Mouse (Mus musculus): ENCODE data around the gene Gpr39. TPM values are rescaled to one million over a fixed set of nuclear protein-coding genes. Genes with fewer than 3 reads are reported as not detected.
A peak's percentile ranks its signal among the peaks of the same experiment; 100 is the strongest.

The Gpr39 gene
- polyA plus RNA-seq, 1 experiment = 7.6 TPM

DNA sequence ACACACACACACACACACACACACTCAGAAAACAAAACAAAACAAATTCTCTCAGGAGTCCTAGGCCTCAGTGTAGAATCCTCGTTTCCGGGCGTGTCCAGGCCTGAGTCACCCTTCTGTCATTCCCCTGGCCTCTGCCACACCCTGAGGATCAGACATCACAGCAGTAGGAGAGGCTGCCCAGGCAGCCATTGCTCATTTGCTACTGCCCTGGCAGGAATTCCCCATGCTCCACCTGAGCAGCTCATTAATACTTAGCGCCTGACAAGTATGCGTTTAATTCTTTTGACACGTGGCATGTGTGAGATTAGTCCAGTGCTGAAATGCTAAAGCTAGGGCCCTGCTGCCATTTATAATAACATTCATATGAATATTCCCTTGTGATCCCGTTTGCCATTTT lies 25.0 kb downstream of the Gpr39 start:
- Histone ChIP-seq H3ac (ENCODE audit: control insufficient read depth, insufficient read length, low read depth) (no peak overlapping the region), H3K79me3 (ENCODE audit: low read depth) (peaks cover 11% of the 10 kb centered on the region), H3K27me3 (ENCODE audit: control insufficient read depth, insufficient read depth, insufficient read length) (no peaks in the 10 kb centered on the region), H3K36me3 (ENCODE audit: control insufficient read depth, insufficient read depth) (no peaks in the 10 kb centered on the region), H3K4me3 (ENCODE audit: insufficient read depth, poor library complexity, severe bottlenecking) (no peak overlapping the region), H3K79me2 (ENCODE audit: control insufficient read depth, insufficient read depth) (peaks cover 33% of the 10 kb centered on the region)
- TF ChIP-seq CTCF (IDR thresholded peaks at IDR 0.05; ENCODE audit: control insufficient read depth, insufficient read depth, insufficient read length) (no peak), FOSL1 (IDR thresholded peaks at IDR 0.05; ENCODE audit: insufficient read depth, low read length, poor library complexity, severe bottlenecking) (peak; percentile 54)

DNA sequence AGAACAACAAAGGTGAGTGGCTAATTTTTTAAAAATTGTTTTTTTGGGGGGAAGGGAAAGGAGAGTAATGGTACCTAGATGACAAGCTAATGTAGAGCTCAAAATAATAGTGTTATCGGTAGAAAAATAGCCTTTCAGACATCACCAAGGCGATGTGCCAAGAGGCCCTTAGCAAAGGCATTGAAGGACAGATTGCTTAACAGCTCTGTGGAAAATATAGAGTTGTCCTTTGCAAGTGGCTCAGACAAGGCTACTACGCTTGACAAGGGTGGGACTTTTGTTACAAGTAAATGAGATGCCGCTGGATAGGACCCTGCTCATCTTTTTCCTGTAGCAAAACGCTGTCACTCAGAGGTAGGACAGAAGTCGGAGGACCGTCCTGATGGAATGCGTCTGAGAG lies 25.5 kb downstream of the Gpr39 start:
- H3K4me3 ChIP-seq (ENCODE audit: insufficient read depth, poor library complexity, severe bottlenecking) = no peak overlapping the region
- H3K27me3 ChIP-seq (ENCODE audit: control insufficient read depth, insufficient read depth, insufficient read length) = no peaks in the 10 kb centered on the region
- peaks cover 28% of the 10 kb centered on the region for H3K79me2 ChIP-seq (ENCODE audit: control insufficient read depth, insufficient read depth)
- H3K36me3 ChIP-seq (ENCODE audit: control insufficient read depth, insufficient read depth) = no peaks in the 10 kb centered on the region
- peaks cover 8% of the 10 kb centered on the region for H3K79me3 ChIP-seq (ENCODE audit: low read depth)
- H3ac ChIP-seq (ENCODE audit: control insufficient read depth, insufficient read length, low read depth) = no peak overlapping the region
- TF ChIP-seq CTCF (IDR thresholded peaks at IDR 0.05; ENCODE audit: control insufficient read depth, insufficient read depth, insufficient read length) (no peak), MYOG (IDR thresholded peaks at IDR 0.05; ENCODE audit: control insufficient read depth, extremely low read depth, insufficient read length) (no peak), FOSL1 (IDR thresholded peaks at IDR 0.05; ENCODE audit: insufficient read depth, low read length, poor library complexity, severe bottlenecking) (no peak), CEBPB (IDR thresholded peaks at IDR 0.05; ENCODE audit: low read depth) (peak; percentile 17)

DNA sequence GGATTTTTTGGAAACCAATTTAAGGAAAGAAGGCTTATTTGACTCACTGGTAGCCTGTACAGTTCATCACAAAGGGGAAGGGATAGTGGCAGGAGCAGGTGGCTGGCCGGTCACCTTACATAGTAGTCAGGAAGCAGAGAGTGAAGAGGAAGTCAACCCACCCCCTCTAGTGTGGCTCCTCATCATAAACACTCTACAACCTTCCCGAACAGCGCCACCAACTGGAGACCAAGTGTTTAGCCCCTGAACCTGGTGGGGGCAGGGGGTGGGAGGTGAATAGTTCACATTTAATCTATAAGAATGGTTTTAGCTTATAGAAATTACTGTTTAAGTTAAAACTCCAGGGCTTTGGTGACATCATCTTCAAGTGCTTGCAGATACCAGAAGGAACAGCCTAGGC lies 28.6 kb downstream of the Gpr39 start:
- peaks cover 18% of the 10 kb centered on the region for H3K79me2 ChIP-seq (ENCODE audit: control insufficient read depth, insufficient read depth)
- no peaks in the 10 kb centered on the region for H3K27me3 ChIP-seq (ENCODE audit: control insufficient read depth, insufficient read depth, insufficient read length)
- H3K4me3 ChIP-seq (ENCODE audit: insufficient read depth, poor library complexity, severe bottlenecking) = no peak overlapping the region
- H3K79me3 ChIP-seq (ENCODE audit: low read depth) = peaks cover 7% of the 10 kb centered on the region
- TF ChIP-seq FOSL1 (IDR thresholded peaks at IDR 0.05; ENCODE audit: insufficient read depth, low read length, poor library complexity, severe bottlenecking) (no peak), MYOG (IDR thresholded peaks at IDR 0.05; ENCODE audit: control insufficient read depth, extremely low read depth, insufficient read length) (no peak), MAX (IDR thresholded peaks at IDR 0.05) (no peak), CTCF (IDR thresholded peaks at IDR 0.05; ENCODE audit: control insufficient read depth, insufficient read depth, insufficient read length) (no peak), USF1 (IDR thresholded peaks at IDR 0.05; ENCODE audit: low read depth) (no peak), CEBPB (IDR thresholded peaks at IDR 0.05; ENCODE audit: low read depth) (no peak), MYOD1 (IDR thresholded peaks at IDR 0.05; ENCODE audit: control insufficient read depth, insufficient read length, low read depth) (no peak)
- H3ac ChIP-seq (ENCODE audit: control insufficient read depth, insufficient read length, low read depth) = no peak overlapping the region
- H3K36me3 ChIP-seq (ENCODE audit: control insufficient read depth, insufficient read depth) = no peaks in the 10 kb centered on the region

DNA sequence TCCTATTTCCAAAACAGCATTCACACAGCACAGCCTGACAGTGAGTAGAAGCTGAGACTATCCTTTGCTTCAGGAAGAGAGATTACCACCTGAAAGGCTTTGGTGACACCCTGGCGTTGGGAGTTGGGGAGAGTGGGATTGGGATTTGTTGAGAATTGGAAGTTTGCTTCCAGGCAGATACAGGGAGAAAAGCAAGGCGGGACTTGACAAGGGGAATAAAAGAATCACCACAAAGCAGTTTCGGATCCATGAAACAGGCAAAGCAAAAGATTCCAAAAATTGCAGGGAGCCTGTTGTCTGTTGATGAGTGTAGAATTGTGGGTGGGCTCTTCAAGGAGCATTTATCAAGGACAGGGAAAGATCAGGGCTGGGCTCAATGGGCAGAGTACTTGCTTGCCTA lies 38.5 kb downstream of the Gpr39 start:
- H3K36me3 ChIP-seq (ENCODE audit: control insufficient read depth, insufficient read depth) = no peaks in the 10 kb centered on the region
- no peak overlapping the region for H3ac ChIP-seq (ENCODE audit: control insufficient read depth, insufficient read length, low read depth)
- H3K27me3 ChIP-seq (ENCODE audit: control insufficient read depth, insufficient read depth, insufficient read length) = no peaks in the 10 kb centered on the region
- peaks cover 2% of the 10 kb centered on the region for H3K79me3 ChIP-seq (ENCODE audit: low read depth)
- no peak overlapping the region for H3K4me3 ChIP-seq (ENCODE audit: insufficient read depth, poor library complexity, severe bottlenecking)
- no peaks in the 10 kb centered on the region for H3K79me2 ChIP-seq (ENCODE audit: control insufficient read depth, insufficient read depth)
- no peak for TF ChIP-seq CTCF (IDR thresholded peaks at IDR 0.05; ENCODE audit: control insufficient read depth, insufficient read depth, insufficient read length)
- no peak for TF ChIP-seq MYOG (IDR thresholded peaks at IDR 0.05; ENCODE audit: control insufficient read depth, extremely low read depth, insufficient read length)
- TF ChIP-seq USF1 (IDR thresholded peaks at IDR 0.05; ENCODE audit: low read depth) = no peak
- no peak for TF ChIP-seq MAX (IDR thresholded peaks at IDR 0.05)
- TF ChIP-seq FOSL1 (IDR thresholded peaks at IDR 0.05; ENCODE audit: insufficient read depth, low read length, poor library complexity, severe bottlenecking) = no peak
- no peak for TF ChIP-seq CEBPB (IDR thresholded peaks at IDR 0.05; ENCODE audit: low read depth)
- no peak for TF ChIP-seq MYOD1 (IDR thresholded peaks at IDR 0.05; ENCODE audit: control insufficient read depth, insufficient read length, low read depth)

DNA sequence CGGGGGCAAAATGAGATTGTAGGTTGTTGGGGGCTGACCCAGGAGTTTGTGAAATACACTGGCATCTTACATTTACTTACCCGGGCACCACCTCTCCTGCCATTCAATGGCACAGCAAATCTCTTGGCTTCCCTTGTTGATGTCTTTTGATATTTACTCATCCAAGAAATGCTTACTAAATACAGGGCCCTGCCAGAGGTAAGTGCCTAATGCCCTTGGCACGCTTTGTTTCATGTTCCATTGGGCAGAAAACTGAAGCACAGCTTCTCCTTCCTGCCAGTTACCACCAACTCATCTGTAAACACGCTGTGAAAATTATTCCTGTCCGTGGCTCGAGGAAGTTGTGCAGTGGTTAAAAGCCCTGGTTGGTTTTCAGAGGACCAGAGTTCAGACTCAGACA lies 39.4 kb downstream of the Gpr39 start:
- Histone ChIP-seq H3K27me3 (ENCODE audit: control insufficient read depth, insufficient read depth, insufficient read length) (no peaks in the 10 kb centered on the region), H3K79me2 (ENCODE audit: control insufficient read depth, insufficient read depth) (no peaks in the 10 kb centered on the region), H3K4me3 (ENCODE audit: insufficient read depth, poor library complexity, severe bottlenecking) (no peak overlapping the region), H3K36me3 (ENCODE audit: control insufficient read depth, insufficient read depth) (no peaks in the 10 kb centered on the region), H3ac (ENCODE audit: control insufficient read depth, insufficient read length, low read depth) (no peak overlapping the region), H3K79me3 (ENCODE audit: low read depth) (peaks cover 2% of the 10 kb centered on the region)
- TF ChIP-seq MYOG (IDR thresholded peaks at IDR 0.05; ENCODE audit: control insufficient read depth, extremely low read depth, insufficient read length) = no peak
- TF ChIP-seq MYOD1 (IDR thresholded peaks at IDR 0.05; ENCODE audit: control insufficient read depth, insufficient read length, low read depth) = no peak
- TF ChIP-seq CTCF (IDR thresholded peaks at IDR 0.05; ENCODE audit: control insufficient read depth, insufficient read depth, insufficient read length) = no peak
- TF ChIP-seq MAX (IDR thresholded peaks at IDR 0.05) = no peak
- no peak for TF ChIP-seq USF1 (IDR thresholded peaks at IDR 0.05; ENCODE audit: low read depth)
- no peak for TF ChIP-seq CEBPB (IDR thresholded peaks at IDR 0.05; ENCODE audit: low read depth)
- TF ChIP-seq FOSL1 (IDR thresholded peaks at IDR 0.05; ENCODE audit: insufficient read depth, low read length, poor library complexity, severe bottlenecking) = no peak

DNA sequence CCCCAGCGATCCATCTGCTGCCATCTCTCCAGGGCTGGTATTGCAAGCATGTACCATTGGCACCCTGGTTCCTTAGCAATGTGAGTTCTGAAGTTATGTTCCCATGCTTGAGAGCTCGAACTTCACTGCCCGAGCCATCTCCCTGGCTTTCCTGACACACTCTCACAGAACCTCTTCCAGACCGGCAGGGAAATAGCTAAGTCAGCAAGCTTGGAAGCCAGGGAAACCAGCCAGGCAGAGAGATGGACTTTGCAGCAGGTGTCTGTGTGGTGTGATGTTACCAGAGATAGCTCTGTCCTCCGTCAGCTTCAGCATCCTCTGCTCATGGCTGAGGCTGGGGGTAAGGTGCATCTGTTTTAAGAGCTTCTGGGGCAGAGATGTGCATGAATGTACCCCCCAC lies 41.1 kb downstream of the Gpr39 start:
- Histone ChIP-seq H3K36me3 (ENCODE audit: control insufficient read depth, insufficient read depth) (no peaks in the 10 kb centered on the region), H3K79me2 (ENCODE audit: control insufficient read depth, insufficient read depth) (no peaks in the 10 kb centered on the region), H3K79me3 (ENCODE audit: low read depth) (no peaks in the 10 kb centered on the region), H3ac (ENCODE audit: control insufficient read depth, insufficient read length, low read depth) (no peak overlapping the region), H3K4me3 (ENCODE audit: insufficient read depth, poor library complexity, severe bottlenecking) (no peak overlapping the region), H3K27me3 (ENCODE audit: control insufficient read depth, insufficient read depth, insufficient read length) (no peaks in the 10 kb centered on the region)
- TF ChIP-seq MYOD1 (IDR thresholded peaks at IDR 0.05; ENCODE audit: control insufficient read depth, insufficient read length, low read depth) = no peak
- TF ChIP-seq CEBPB (IDR thresholded peaks at IDR 0.05; ENCODE audit: low read depth) = no peak
- no peak for TF ChIP-seq FOSL1 (IDR thresholded peaks at IDR 0.05; ENCODE audit: insufficient read depth, low read length, poor library complexity, severe bottlenecking)
- no peak for TF ChIP-seq USF1 (IDR thresholded peaks at IDR 0.05; ENCODE audit: low read depth)
- TF ChIP-seq CTCF (IDR thresholded peaks at IDR 0.05; ENCODE audit: control insufficient read depth, insufficient read depth, insufficient read length) = no peak
- no peak for TF ChIP-seq MYOG (IDR thresholded peaks at IDR 0.05; ENCODE audit: control insufficient read depth, extremely low read depth, insufficient read length)
- TF ChIP-seq MAX (IDR thresholded peaks at IDR 0.05) = no peak
